Mouse (Mus musculus) E14TG2a.4 (cell line): ENCODE data around the gene Arhgef12.

Experiments
- CTCF ChIP-seq: conservative IDR thresholded peaks from 2 replicates; pipeline ENCODE4 v1.5.1; 2014; ENCODE audit warnings: low read length
- POU5F1 ChIP-seq: IDR thresholded peaks from 2 replicates; pipeline ENCODE4 v1.6.1; 2014; ENCODE audit warnings: low read length, borderline replicate concordance

- TF ChIP-seq CTCF (no peak), POU5F1 (no peak)
Measured at GRCm38 (mm10) chr9:43149498-43149897, 42.5 kb upstream of the Arhgef12 start.
